Mouse (Mus musculus) ovary, postnatal 36 days (tissue): ENCODE data around the gene Fam111a.

Experiments used
- DNase-seq: peaks from one replicate; pipeline ENCODE4 v3.0.0; 2022; ENCODE audit warnings: low spot score, mixed read lengths

Fam111a gene

DNA sequence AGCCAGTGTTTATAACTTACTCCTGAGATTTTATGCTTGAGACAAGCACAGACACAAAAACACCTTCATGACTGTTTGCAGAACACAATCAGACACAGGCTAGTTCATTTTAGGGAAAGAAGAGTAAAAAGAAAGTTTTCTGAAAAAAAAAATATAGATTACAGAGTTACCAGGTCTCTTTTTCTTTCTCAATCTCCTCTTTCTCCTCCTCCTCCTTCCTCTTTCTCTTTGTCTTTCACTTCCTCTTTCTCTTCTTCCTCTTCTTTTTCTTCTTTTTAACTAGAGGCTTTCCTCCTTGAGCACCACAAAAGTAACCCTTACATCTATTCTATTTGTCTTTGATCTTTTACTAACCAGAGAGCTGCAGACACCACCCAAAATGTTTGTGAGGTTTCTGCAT lies 18.7 kb downstream of the Fam111a start:
- no peak for DNase-seq

DNA sequence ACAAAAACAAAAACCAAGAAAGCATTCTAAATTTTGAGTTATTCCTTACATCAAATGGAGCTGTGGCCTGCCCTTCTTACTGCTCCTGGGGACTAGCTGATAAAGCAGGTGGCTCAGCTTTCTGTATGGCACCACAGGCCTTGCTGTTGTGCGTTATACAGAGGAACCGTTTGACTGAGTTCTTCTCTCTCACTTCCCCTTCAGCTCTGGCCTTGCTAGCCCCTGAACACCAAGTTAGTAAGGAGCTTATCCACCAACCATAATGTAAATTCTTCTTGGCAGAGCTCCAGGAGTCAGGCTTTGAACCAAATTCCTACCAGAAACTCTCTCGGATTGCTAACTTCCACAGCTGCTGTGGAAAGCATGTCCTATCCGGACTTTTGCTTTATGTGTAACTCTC lies 21.5 kb downstream of the Fam111a start:
- DNase-seq, result no peak

DNA sequence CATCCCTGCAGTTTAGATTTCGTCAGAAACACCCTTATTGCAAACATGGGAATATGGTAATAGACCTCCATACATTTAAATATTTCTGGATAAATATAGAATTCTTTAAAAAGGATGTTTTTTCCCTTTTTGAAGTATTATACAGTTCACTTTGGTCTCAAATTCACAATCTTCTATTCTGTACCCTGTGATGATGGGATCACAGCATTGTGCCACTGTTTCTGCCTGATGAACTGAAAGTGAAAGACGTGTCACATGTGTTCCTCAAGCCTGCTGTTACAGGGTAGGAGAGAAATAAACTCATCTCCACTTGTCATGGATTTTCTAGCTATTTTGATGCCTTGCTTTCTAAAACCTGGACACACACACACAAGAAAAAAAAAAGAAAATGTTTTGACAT lies 25.3 kb downstream of the Fam111a start:
- DNase-seq, result no peak

DNA sequence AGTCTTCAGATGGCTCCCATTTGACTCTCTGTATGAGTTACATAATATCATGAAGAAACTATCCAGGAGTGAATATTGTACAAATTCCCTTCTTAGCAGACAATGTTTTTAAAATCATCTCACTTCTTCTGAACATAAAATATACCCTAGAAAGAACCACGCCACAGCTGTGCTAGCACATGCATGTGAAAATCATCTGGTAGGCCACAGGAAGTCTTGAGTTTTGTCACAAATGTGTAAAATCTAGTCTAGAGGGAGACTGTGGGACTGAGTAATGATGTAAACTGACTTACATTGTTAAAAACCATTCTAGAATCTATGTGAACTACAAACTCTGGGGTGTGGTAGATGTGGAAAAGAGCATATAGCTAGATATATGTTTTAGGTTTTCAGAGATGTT lies 26.1 kb downstream of the Fam111a start:
- no peak for DNase-seq

DNA sequence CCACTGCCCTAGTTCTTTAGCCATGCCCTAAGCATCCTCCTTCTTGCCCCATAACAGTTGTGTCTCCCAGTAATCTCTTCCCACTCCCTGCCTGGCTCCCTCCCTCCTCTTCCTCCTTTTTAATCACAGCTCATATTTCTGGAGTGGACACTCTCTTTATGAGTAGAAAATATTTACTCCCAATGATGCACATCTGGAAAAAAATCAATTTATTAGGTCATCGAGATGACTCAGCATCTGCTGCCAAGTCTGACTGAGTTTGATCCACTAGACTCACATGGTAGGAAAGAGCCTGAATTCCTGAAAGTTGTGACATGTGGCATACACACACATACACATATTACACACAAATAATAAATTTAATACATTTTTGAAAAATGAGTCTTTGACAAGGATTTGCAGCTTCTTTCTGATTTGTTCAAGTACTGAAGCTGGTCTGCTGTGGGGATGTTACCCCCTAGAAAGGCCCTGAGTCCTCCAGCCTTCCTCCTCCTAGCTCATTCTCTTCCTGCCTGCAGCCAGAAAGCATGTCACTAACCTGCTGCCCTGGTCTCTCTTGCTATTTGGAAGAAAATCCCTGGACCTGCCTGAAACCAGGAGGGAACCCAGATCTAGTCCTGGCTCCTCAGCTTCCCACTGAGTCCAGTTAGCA lies 27.2 kb downstream of the Fam111a start:
- DNase-seq, result no peak

DNA sequence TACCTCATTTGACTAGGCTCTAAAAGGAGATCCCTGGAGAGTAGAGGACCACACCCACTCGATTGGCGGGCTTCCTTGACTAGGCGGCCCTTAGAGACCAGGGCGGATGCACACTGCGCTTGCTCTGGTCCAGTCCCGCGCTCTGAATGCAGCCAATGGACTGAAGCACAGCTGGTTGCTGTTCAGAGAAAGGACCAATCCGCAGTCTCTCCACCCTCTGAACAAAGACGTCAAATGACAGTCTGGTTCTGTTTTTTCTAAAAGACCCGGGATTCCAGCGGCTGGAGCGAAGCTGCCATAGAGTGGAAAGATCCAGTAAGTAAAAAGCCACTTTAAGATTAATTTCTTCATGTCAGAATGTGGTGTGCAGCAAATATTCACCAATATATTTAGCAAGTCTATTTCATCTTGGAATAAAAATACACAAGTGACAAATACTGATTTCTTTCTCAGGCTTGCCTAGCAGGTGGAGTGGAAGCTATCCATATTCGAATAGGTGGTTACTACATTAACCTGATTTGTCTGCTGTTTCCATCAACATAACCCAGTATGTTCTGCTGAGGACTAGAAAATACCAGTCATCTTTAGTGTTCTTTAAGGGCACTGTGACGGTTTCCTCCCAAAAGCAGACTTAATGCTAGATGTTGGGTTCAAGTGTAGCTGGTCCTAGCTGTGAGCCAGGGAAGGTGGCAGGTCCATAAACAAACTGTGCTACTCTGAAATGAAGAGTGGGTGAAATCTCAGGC lies 27.9 kb downstream of the Fam111a start:
- DNase-seq, result peak; percentile 72

GRCm38 (mm10) chr19:12574012-12574407 lies 28.5 kb downstream of the Fam111a start:
- no peak for DNase-seq

GRCm38 (mm10) chr19:12575107-12575506 lies 29.6 kb downstream of the Fam111a start:
- no peak for DNase-seq

GRCm38 (mm10) chr19:12575514-12575913 lies 30.0 kb downstream of the Fam111a start:
- no peak for DNase-seq

- DNase-seq, result no peak
These were observed 31.1 kb downstream of the Fam111a start for GRCm38 (mm10) chr19:12576639-12577038.

DNA sequence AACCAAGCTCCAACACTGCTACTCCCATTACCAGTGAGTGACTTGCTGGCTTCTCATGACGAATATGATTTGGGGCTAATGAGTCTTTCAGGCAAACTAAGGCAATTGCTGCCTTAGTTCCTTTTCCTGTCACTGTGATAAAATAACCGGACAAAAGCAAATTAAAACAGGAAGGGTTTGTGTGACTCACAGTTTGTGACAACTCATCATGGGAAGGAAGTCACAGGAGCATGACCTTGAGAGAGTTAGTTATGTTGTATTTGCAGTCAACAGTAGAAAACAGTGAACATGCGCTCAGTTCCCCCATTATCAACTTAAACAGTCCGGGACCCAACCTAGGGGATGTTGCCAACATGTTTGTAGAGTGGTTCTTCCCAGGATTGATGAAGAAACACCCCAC lies 39.8 kb downstream of the Fam111a start:
- DNase-seq, result no peak

GRCm38 (mm10) chr19:12591908-12592307 lies 46.4 kb downstream of the Fam111a start:
- peak; percentile 30 for DNase-seq

- no peak for DNase-seq
These were observed 49.6 kb downstream of the Fam111a start for GRCm38 (mm10) chr19:12595135-12595529.

DNA sequence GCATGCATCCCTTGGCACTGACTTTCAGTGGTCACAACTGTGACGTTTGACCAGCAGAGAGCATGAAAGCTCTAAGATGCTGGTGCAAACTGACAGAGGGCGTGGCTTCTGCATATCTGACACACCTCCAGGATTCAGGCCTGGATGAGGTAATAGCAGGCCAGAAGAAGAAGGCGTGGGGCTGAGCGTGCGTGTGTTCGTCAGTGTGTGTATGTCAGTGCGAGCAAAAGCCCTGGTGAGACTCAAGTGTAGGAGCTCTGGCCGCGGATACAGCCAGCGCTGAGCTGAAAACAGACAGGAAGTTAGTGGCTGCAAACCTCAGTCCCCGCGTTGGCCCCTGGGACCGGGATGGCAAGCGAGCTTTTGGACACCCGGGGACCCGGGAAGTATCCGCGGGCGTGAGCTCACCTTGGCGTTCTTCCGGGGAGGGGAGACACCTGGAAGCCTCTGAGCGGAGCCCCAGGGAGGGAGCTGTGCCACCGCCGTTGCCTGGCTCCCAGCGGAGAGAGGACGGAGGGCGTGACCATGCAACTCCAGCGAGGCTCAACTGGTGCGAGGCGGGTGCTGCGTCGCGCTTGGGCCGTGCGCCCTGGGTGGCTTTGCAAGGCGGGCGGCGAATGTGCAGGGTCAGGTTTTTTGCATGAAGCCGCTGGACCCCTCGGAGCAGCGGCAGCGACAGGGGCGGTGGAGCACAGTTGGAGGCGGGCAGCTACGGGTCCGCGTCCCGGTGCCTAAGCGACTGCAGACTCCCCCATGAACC lies 50.2 kb downstream of the Fam111a start:
- peak; percentile 60 for DNase-seq

- DNase-seq, result no peak
These were observed 50.9 kb downstream of the Fam111a start for GRCm38 (mm10) chr19:12596290-12597072.

DNA sequence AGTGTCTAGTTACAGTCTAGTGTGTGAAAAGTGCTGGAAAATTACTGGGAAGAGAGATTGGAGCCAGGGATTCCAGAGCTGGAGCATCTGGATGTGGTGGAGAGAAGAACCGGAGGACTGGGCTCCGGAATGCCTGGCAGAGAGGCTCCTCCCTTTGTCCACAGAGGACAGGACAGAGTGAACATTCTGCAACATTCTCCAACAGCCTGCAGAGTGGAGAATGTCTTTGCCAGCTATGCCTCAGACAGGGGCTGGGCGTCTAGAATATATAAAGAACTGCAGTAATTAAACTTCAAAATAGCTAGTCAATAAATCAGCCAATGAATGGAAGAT lies 51.5 kb downstream of the Fam111a start:
- DNase-seq, result no peak

- DNase-seq, result no peak
These were observed 53.1 kb downstream of the Fam111a start for GRCm38 (mm10) chr19:12598674-12599073.

GRCm38 (mm10) chr19:12599674-12600073 lies 54.1 kb downstream of the Fam111a start, which contains the start of gene Gm4952:
TSS of gene Gm4952 (plus strand) at chr19:12599974.
- DNase-seq, result no peak

- DNase-seq, result no peak
These were observed 55.3 kb downstream of the Fam111a start for GRCm38 (mm10) chr19:12600684-12601480.

GRCm38 (mm10) chr19:12608336-12608735 lies 62.8 kb downstream of the Fam111a start:
- DNase-seq, result no peak

- no peak for DNase-seq
These were observed 68.1 kb downstream of the Fam111a start for GRCm38 (mm10) chr19:12613646-12614045.
